Mouse (Mus musculus) liver, embryonic 16.5 days (tissue): ENCODE data around the gene Tmc2. TPM values are rescaled to one million over a fixed set of nuclear protein-coding genes. Genes with fewer than 3 reads are reported as not detected.

ENCODE experiments used
- ATAC-seq: fragments of 200-750 bp; cut with Nextera tagmentation; 2 replicates; pipeline ENCODE4 v1.8.0; 2017; ENCODE audit warnings: low read depth, mild to moderate bottlenecking, moderate number of reproducible peaks, moderate library complexity
- H3K27ac ChIP-seq: fragments of 300-500 bp; sonication (generic); 2 replicates; pipeline ENCODE4 v1.5.1; 2014; ENCODE audit warnings: mild to moderate bottlenecking, low read length
- H3K27me3 ChIP-seq: fragments of 300-500 bp; sonication (generic); 2 replicates; pipeline ENCODE4 v1.6.1; 2014; ENCODE audit warnings: low read depth, low read length, mixed read lengths; ENCODE audit not compliant: control insufficient read depth, insufficient read depth
- H3K36me3 ChIP-seq: fragments of 300-500 bp; sonication (generic); 2 replicates; pipeline ENCODE4 v1.6.1; 2014; ENCODE audit warnings: mild to moderate bottlenecking; ENCODE audit not compliant: control insufficient read depth, insufficient read depth
- H3K4me1 ChIP-seq: fragments of 300-500 bp; sonication (generic); 2 replicates; pipeline ENCODE4 v1.6.1; 2014; ENCODE audit warnings: low read depth, low read length, mixed read lengths; ENCODE audit not compliant: control insufficient read depth
- H3K4me2 ChIP-seq: fragments of 300-500 bp; sonication (generic); 2 replicates; pipeline ENCODE4 v1.6.1; 2014; ENCODE audit warnings: low read depth, low read length, mixed read lengths
- H3K4me3 ChIP-seq: fragments of 300-500 bp; sonication (generic); 2 replicates; pipeline ENCODE4 v1.5.1; 2014; ENCODE audit warnings: low read depth, mild to moderate bottlenecking, low read length
- H3K9ac ChIP-seq: fragments of 300-500 bp; sonication (generic); 2 replicates; pipeline ENCODE4 v1.6.1; 2014; ENCODE audit warnings: low read depth, low read length
- H3K9me3 ChIP-seq: fragments of 300-500 bp; sonication (generic); replicated peaks from 2 replicates; pipeline ENCODE4 v1.6.1; 2016; ENCODE audit warnings: low read length; ENCODE audit not compliant: control insufficient read depth
- WGBS: fragments of 180-500 bp; shearing (Covaris S2); extraction: QIAGEN DNeasy Blood & Tissue Kit; methylation state at CpG from one replicate; pipeline ENCODE4 v1.1.7; 2014; ENCODE audit not compliant: insufficient replicate concordance; 5-methylcytosine and 5-hydroxymethylcytosine counted together
- polyA plus RNA-seq: library from polyadenylated mRNA; unstranded; fragments of >200 nt; fragmentation: Nextera tagmentation; extraction: Ambion mirVana; gene quantifications from 2 replicates; pipeline ENCODE4 v1.2.1, GENCODE M21; 2015

Gene Tmc2
- 0.04 and 0.11 TPM in 2 replicates for polyA plus RNA-seq

GRCm38 (mm10) chr2:130194894-130195293 lies at the start of gene Tmc2:
Gene Tmc2 (plus strand): TSS chr2:130195194.
- no peaks in the 10 kb centered on the region for H3K4me1 ChIP-seq
- no peak within 1 kb of the TSS for H3K9ac ChIP-seq
- no peak within 1 kb of the TSS for H3K4me2 ChIP-seq
- H3K4me3 ChIP-seq = no peak within 1 kb of the TSS
- no peak within 1 kb of the TSS for H3K27ac ChIP-seq
- no peaks in the 10 kb centered on the region for H3K9me3 ChIP-seq
- no peaks in the 10 kb centered on the region for H3K27me3 ChIP-seq
- WGBS = 78% methylated on average over 16 of the region's 16 CpGs
- ATAC-seq = no peak
- no peaks in the 10 kb centered on the region for H3K36me3 ChIP-seq

- Histone ChIP-seq H3K27me3 (no peaks in the 10 kb centered on the region), H3K4me1 (no peaks in the 10 kb centered on the region), H3K36me3 (no peaks in the 10 kb centered on the region), H3K4me3 (no peak overlapping the region), H3K9ac (no peak overlapping the region), H3K4me2 (no peak overlapping the region), H3K27ac (no peak overlapping the region), H3K9me3 (no peaks in the 10 kb centered on the region)
- WGBS = 55% methylated on average over 5 of the region's 5 CpGs
- no peak for ATAC-seq
Measured at GRCm38 (mm10) chr2:130146089-130146668, 48.8 kb upstream of the Tmc2 start.

- Histone ChIP-seq H3K27me3 (no peaks in the 10 kb centered on the region), H3K36me3 (no peaks in the 10 kb centered on the region), H3K4me3 (no peak overlapping the region), H3K4me1 (no peaks in the 10 kb centered on the region), H3K9me3 (no peaks in the 10 kb centered on the region), H3K4me2 (no peak overlapping the region), H3K9ac (no peak overlapping the region), H3K27ac (no peak overlapping the region)
- 52% methylated on average over 3 of the region's 3 CpGs for WGBS
- no peak for ATAC-seq
Measured at GRCm38 (mm10) chr2:130155171-130155570, 39.8 kb upstream of the Tmc2 start.

- Histone ChIP-seq H3K4me1 (no peaks in the 10 kb centered on the region), H3K27ac (no peak overlapping the region), H3K36me3 (no peaks in the 10 kb centered on the region), H3K4me2 (no peak overlapping the region), H3K9ac (no peak overlapping the region), H3K9me3 (no peaks in the 10 kb centered on the region), H3K27me3 (no peaks in the 10 kb centered on the region), H3K4me3 (no peak overlapping the region)
- no peak for ATAC-seq
Measured at GRCm38 (mm10) chr2:130155851-130156250, 39.1 kb upstream of the Tmc2 start.

- Histone ChIP-seq H3K4me2 (no peak overlapping the region), H3K9me3 (no peaks in the 10 kb centered on the region), H3K4me1 (no peaks in the 10 kb centered on the region), H3K27me3 (no peaks in the 10 kb centered on the region), H3K9ac (no peak overlapping the region), H3K27ac (no peak overlapping the region), H3K4me3 (no peak overlapping the region), H3K36me3 (no peaks in the 10 kb centered on the region)
- WGBS = 56% methylated on average over 14 of the region's 14 CpGs
- no peak for ATAC-seq
Measured at GRCm38 (mm10) chr2:130157231-130158087, 37.5 kb upstream of the Tmc2 start.

GRCm38 (mm10) chr2:130158088-130158437 lies 36.9 kb upstream of the Tmc2 start:
- H3K4me1 ChIP-seq = no peaks in the 10 kb centered on the region
- 53% methylated on average over 4 of the region's 4 CpGs for WGBS
- no peak overlapping the region for H3K9ac ChIP-seq
- no peaks in the 10 kb centered on the region for H3K36me3 ChIP-seq
- no peak overlapping the region for H3K4me2 ChIP-seq
- ATAC-seq = no peak
- H3K27ac ChIP-seq = no peak overlapping the region
- no peaks in the 10 kb centered on the region for H3K27me3 ChIP-seq
- no peak overlapping the region for H3K4me3 ChIP-seq
- no peaks in the 10 kb centered on the region for H3K9me3 ChIP-seq

GRCm38 (mm10) chr2:130162701-130163100 lies 32.3 kb upstream of the Tmc2 start:
- H3K9ac ChIP-seq = no peak overlapping the region
- H3K27me3 ChIP-seq = no peaks in the 10 kb centered on the region
- no peak overlapping the region for H3K27ac ChIP-seq
- H3K4me2 ChIP-seq = no peak overlapping the region
- no peaks in the 10 kb centered on the region for H3K4me1 ChIP-seq
- no peaks in the 10 kb centered on the region for H3K36me3 ChIP-seq
- H3K9me3 ChIP-seq = no peaks in the 10 kb centered on the region
- 74% methylated on average over 5 of the region's 5 CpGs for WGBS
- no peak overlapping the region for H3K4me3 ChIP-seq
- no peak for ATAC-seq

GRCm38 (mm10) chr2:130166311-130167214 lies 28.4 kb upstream of the Tmc2 start:
- Histone ChIP-seq H3K27me3 (no peaks in the 10 kb centered on the region), H3K4me2 (no peak overlapping the region), H3K4me1 (no peaks in the 10 kb centered on the region), H3K27ac (no peak overlapping the region), H3K36me3 (peaks cover 20% of the 10 kb centered on the region), H3K4me3 (no peak overlapping the region), H3K9me3 (no peaks in the 10 kb centered on the region), H3K9ac (no peak overlapping the region)
- ATAC-seq = no peak
- 70% methylated on average over 9 of the region's 9 CpGs for WGBS
